Mouse (Mus musculus) CH12.LX (cell line): Measurements from ENCODE around the gene Lrfn1. TPM values are rescaled to one million over a fixed set of nuclear protein-coding genes. Genes with fewer than 3 reads are reported as not detected.

Source experiments
- DNase-seq: peaks from one replicate; pipeline ENCODE4 v3.0.0-alpha.2; 2013; ENCODE audit errors: extremely low read depth
- H3K27ac ChIP-seq: 2 replicates; pipeline ENCODE4 v1.5.1; 2012; ENCODE audit warnings: low read depth, mild to moderate bottlenecking, control low read depth, moderate library complexity; ENCODE audit not compliant: insufficient read depth
- H3K27me3 ChIP-seq: replicated peaks from 2 replicates; pipeline ENCODE3; 2012; ENCODE audit warnings: inconsistent platforms
- H3K36me3 ChIP-seq, 2 experiments: replicated peaks in 1 of 2; 2 replicates each; pipeline versions ENCODE3 to v1.6.1; 2012; ENCODE audit warnings: inconsistent platforms in 1 of 2, low read length in 1 of 2, mild to moderate bottlenecking in 1 of 2, mixed read lengths in 1 of 2, moderate library complexity in 1 of 2; ENCODE audit not compliant: control insufficient read depth in 1 of 2, insufficient read depth in 1 of 2
- H3K4me1 ChIP-seq, 2 experiments: 2 replicates each; pipeline ENCODE4 v1.6.1; 2012; ENCODE audit warnings: inconsistent platforms in 1 of 2, moderate library complexity in 1 of 2; ENCODE audit not compliant: insufficient read depth in 2 of 2, control insufficient read depth in 1 of 2
- H3K4me2 ChIP-seq: 2 replicates; pipeline ENCODE4 v1.6.1; 2012; ENCODE audit warnings: low read depth, mild to moderate bottlenecking, control low read depth; ENCODE audit not compliant: poor library complexity, insufficient read depth, severe bottlenecking
- H3K4me3 ChIP-seq, 3 experiments: fragments of 150-350 bp in 1 of 3; sonication (generic) in 1 of 3; replicated peaks in 1 of 3; 2 replicates each; pipeline versions ENCODE3 to v1.5.1; 2011 to 2012; ENCODE audit warnings: low read depth in 2 of 3, low read length in 2 of 3, mild to moderate bottlenecking in 2 of 3, moderate library complexity in 2 of 3, control low read depth in 1 of 3, improper control_type of control experiment in 1 of 3, inconsistent platforms in 1 of 3, mixed read lengths in 1 of 3; ENCODE audit not compliant: poor library complexity in 1 of 3
- H3K79me2 ChIP-seq: replicated peaks from 2 replicates; pipeline ENCODE4 v1.6.1; 2012; ENCODE audit warnings: mild to moderate bottlenecking, moderate library complexity; ENCODE audit not compliant: control insufficient read depth, poor library complexity, insufficient read depth, severe bottlenecking; ENCODE audit errors: extremely low read depth
- H3K9ac ChIP-seq: 2 replicates; pipeline ENCODE4 v1.6.1; 2012; ENCODE audit warnings: low read depth, mild to moderate bottlenecking, control low read depth, moderate library complexity; ENCODE audit not compliant: insufficient read depth
- H3K9me3 ChIP-seq: replicated peaks from 2 replicates; pipeline ENCODE3; 2012; ENCODE audit warnings: low read length, inconsistent platforms, mixed read lengths
- BHLHE40 ChIP-seq: IDR thresholded peaks from 2 replicates; pipeline ENCODE4 v1.6.1; 2011; ENCODE audit warnings: mild to moderate bottlenecking, low read depth, low read length, improper control_type of control experiment
- CHD1 ChIP-seq: IDR thresholded peaks from 2 replicates; pipeline ENCODE4 v1.6.1; 2012; ENCODE audit warnings: low read depth, low read length, improper control_type of control experiment, inconsistent platforms
- CTCF ChIP-seq, 2 experiments: IDR thresholded peaks in 1 of 2; conservative IDR thresholded peaks in 1 of 2; 2 replicates each; pipeline ENCODE4 v1.5.1; 2011 to 2012; ENCODE audit warnings: low read depth in 2 of 2, low read length in 2 of 2, improper control_type of control experiment in 1 of 2, inconsistent platforms in 1 of 2, mild to moderate bottlenecking in 1 of 2, moderate library complexity in 1 of 2
- ETS1 ChIP-seq: conservative IDR thresholded peaks from 2 replicates; pipeline ENCODE4 v1.6.1; 2012; ENCODE audit warnings: low read depth, mild to moderate bottlenecking, inconsistent platforms, low read length, improper control_type of control experiment, moderate library complexity
- IRF4 ChIP-seq: IDR thresholded peaks from 2 replicates; pipeline ENCODE4 v1.6.1; 2014; ENCODE audit warnings: low read depth, mild to moderate bottlenecking, inconsistent platforms, low read length, improper control_type of control experiment
- MAX ChIP-seq: IDR thresholded peaks from 2 replicates; pipeline ENCODE4 v1.6.1; 2011; ENCODE audit warnings: low read length, improper control_type of control experiment
- NRF1 ChIP-seq: IDR thresholded peaks from 2 replicates; pipeline ENCODE4 v1.6.1; 2014; ENCODE audit warnings: low read depth, mild to moderate bottlenecking, inconsistent platforms, low read length, improper control_type of control experiment, moderate library complexity
- PAX5 ChIP-seq: IDR thresholded peaks from 2 replicates; pipeline ENCODE4 v1.6.1; 2012; ENCODE audit warnings: low read length, inconsistent platforms, mixed read lengths
- POLR2AphosphoS2 ChIP-seq: IDR thresholded peaks from 2 replicates; pipeline ENCODE4 v1.6.1; 2011; ENCODE audit warnings: low read depth, low read length, improper control_type of control experiment
- RAD21 ChIP-seq: IDR thresholded peaks from 2 replicates; pipeline ENCODE4 v1.6.1; 2011; ENCODE audit warnings: low read depth, mild to moderate bottlenecking, low read length, improper control_type of control experiment, moderate library complexity
- SMC3 ChIP-seq: IDR thresholded peaks from 2 replicates; pipeline ENCODE4 v1.6.1; 2011; ENCODE audit warnings: low read depth, low read length, improper control_type of control experiment
- dilution Hi-C: fragments of 300-500 bp; cut with MboI; formaldehyde crosslinking; loops from 2 replicates; pipeline ENCODE4 v1.14.3; 2020; ENCODE audit warnings: low sequenced_read_pairs; ENCODE audit not compliant: extremely low pct_unique_long_range_greater_than_20kb, extremely low pct_ligation_motif_present
- in situ Hi-C: fragments of 300-500 bp; cut with MboI; formaldehyde crosslinking; loops from 3 replicates; pipeline ENCODE4 v1.14.3; 2019; ENCODE audit warnings: low sequenced_read_pairs, low pct_ligation_motif_present, low pct_unique_long_range_greater_than_20kb, mixed read lengths
- polyA plus RNA-seq: library from polyadenylated mRNA; unstranded; fragments of >175 nt; gene quantifications from 2 replicates; pipeline ENCODE4 v1.2.1, GENCODE M21; 2012; ENCODE audit warnings: low read depth; ENCODE audit not compliant: insufficient read length
- total RNA-seq, 2 experiments: library from RNA; depleted of rRNA; stranded (reverse); fragments of 300-350 nt in 1 of 2; fragments of >200 nt in 1 of 2; gene quantifications; 2 replicates each; pipeline ENCODE4 v1.2.3; 2012 to 2014

Lrfn1 gene
- total and polyA plus RNA-seq, 3 experiments, result 0.67 to 2.7 (median 0.99) TPM

DNA sequence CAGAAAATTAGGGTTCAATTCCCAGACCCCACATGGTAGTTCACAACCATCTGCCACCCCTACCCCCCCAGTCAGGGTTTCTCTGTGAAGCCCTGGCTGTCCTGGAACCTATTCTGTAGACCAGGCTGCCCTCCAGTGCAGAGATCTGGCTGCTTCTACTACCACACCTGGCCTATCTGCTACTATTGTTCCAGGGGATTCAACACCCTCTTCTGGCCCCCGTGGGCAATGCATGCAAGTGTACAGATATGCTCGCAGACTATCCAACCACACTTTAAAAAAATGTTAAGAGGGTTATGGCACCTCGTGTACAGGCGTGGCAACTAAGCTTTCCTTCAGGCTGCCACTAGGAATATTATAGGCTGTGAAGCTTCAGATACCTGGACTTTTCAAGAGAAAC, 39.0 kb upstream of the Lrfn1 start:
- no peak overlapping the region for H3K27ac ChIP-seq
- H3K4me2 ChIP-seq, result no peak overlapping the region
- dilution Hi-C loops, result no loop called here
- H3K79me2 ChIP-seq, result no peaks in the 10 kb centered on the region
- DNase-seq, result no peak
- H3K36me3 ChIP-seq, result peaks cover 43 to 93% of the 10 kb centered on the region in 2 experiments
- no peaks in the 10 kb centered on the region for H3K4me1 ChIP-seq
- no peaks in the 10 kb centered on the region for H3K27me3 ChIP-seq
- peaks cover under 1% of the 10 kb centered on the region for H3K9me3 ChIP-seq
- peak; percentile 34 for TF ChIP-seq SMC3
- TF ChIP-seq NRF1, result no peak
- TF ChIP-seq CTCF (conservative IDR thresholded peaks at IDR 0.05 in 1 of 2, IDR thresholded peaks at IDR 0.05 in 1 of 2; ENCODE audit: low read depth in 2 of 2, low read length in 2 of 2), result peak in 1 of 2 experiments; percentile 51; a peak in 2 of 4 replicates
- peak; percentile 13 for TF ChIP-seq RAD21
- H3K4me3 ChIP-seq, result no peak overlapping the region
- in situ Hi-C loops, result no loop called here
- H3K9ac ChIP-seq, result no peak overlapping the region

DNA sequence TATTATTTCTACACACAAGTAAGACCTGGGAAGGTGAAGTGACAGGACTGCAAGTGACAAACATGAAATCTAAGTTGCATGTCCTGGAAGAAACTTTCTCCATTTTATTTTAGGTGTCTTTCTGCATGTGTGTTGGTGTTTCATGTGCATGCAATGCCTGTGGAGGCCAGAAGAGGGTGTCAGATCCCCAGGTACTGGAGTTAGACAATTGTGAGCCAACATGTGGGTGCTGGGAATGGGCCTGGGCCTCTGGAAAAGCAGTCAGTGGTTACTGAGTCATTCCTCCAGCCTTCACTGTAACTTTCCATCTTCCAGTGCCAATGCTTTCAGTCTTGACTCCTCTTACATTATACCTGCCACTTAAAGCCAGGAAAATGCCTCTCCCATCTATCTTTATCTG, 34.4 kb upstream of the Lrfn1 start:
- H3K27me3 ChIP-seq, result no peaks in the 10 kb centered on the region
- no peak overlapping the region for H3K27ac ChIP-seq
- dilution Hi-C loops, result no loop called here
- no peak for DNase-seq
- in situ Hi-C loops, result no loop called here
- 0 out of 2 replicates have a peak, but pooled peaks cover 2% of the 10 kb centered on the region for H3K79me2 ChIP-seq
- no peaks in the 10 kb centered on the region; a peak in 1 of 4 replicates for H3K4me1 ChIP-seq
- H3K9ac ChIP-seq, result no peak overlapping the region
- TF ChIP-seq CTCF (conservative IDR thresholded peaks at IDR 0.05 in 1 of 2, IDR thresholded peaks at IDR 0.05 in 1 of 2; ENCODE audit: low read depth in 2 of 2, low read length in 2 of 2) (peak; percentile 14 to 32; a peak in 3 of 4 replicates), IRF4 (no peak), ETS1 (no peak), SMC3 (peak; percentile 12; the same call in 1 of the 2 replicates), PAX5 (no peak), POLR2AphosphoS2 (no peak), RAD21 (peak; percentile 5)
- peaks cover 4% of the 10 kb centered on the region for H3K9me3 ChIP-seq
- peaks cover 55 to 97% of the 10 kb centered on the region in 2 experiments for H3K36me3 ChIP-seq
- H3K4me3 ChIP-seq, result no peak overlapping the region
- no peak overlapping the region for H3K4me2 ChIP-seq

DNA sequence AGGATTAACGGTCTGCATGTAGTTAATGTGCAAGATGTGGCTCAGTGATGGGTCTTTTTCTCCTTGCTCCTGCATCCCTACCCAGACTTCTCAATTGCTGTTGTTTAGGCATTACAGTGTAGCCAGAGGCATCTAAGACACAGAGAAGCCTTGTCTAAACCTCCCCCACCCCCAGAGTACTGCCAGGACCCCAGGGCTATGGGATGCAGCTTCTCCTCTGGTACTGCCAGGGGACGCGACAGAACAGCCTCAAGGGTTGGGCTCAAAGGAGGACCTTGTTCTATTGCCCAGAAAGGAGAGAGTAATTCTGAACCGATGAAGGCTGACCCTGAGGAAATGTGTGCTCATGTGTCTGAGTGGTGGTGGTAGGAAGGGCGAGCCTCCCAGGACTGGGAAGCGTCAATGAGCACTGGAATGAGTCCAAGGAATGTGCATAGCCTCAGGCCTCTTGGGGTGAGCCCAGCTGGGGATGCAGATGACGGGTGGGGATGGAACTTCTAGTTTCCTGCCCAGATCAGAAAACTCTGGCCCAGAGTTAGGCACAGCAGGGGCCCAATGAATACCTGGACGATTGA, 33.6 kb upstream of the Lrfn1 start:
- Histone ChIP-seq H3K9ac (no peak overlapping the region), H3K4me2 (no peak overlapping the region), H3K79me2 (0 out of 2 replicates have a peak, but pooled peaks cover 2% of the 10 kb centered on the region)
- no peak for TF ChIP-seq CHD1
- no peak for TF ChIP-seq MAX
- TF ChIP-seq BHLHE40, result no peak
- TF ChIP-seq, all 38 proteins: peak for 0
- dilution Hi-C loops, result no loop called here
- peaks cover 4% of the 10 kb centered on the region for H3K9me3 ChIP-seq
- in situ Hi-C loops, result no loop called here
- no peak overlapping the region for H3K27ac ChIP-seq
- H3K4me3 ChIP-seq, result no peak overlapping the region
- DNase-seq, result no peak
- H3K4me1 ChIP-seq, result peaks cover 3 to 7% of the 10 kb centered on the region in 2 experiments
- H3K36me3 ChIP-seq, result peaks cover 56 to 97% of the 10 kb centered on the region in 2 experiments
- no peaks in the 10 kb centered on the region for H3K27me3 ChIP-seq
